Mouse (Mus musculus) hindbrain, embryonic 10.5 days (tissue): ENCODE measurements around the gene Gm5862. TPM values are rescaled to one million over a fixed set of nuclear protein-coding genes. Genes with fewer than 3 reads are reported as not detected.
"Not testable (repeated sequence)": the region's sequence is repeated elsewhere in the genome, so short reads cannot be mapped to it uniquely, and the experiment has no call there.

ENCODE experiments used
- DNase-seq: peaks from one replicate; pipeline ENCODE4 v3.0.0-alpha.2; 2017; ENCODE audit warnings: low spot score
- H3K27ac ChIP-seq: fragments of 300-500 bp; sonication (generic); 2 replicates; pipeline ENCODE4 v1.5.1; 2016; ENCODE audit warnings: mild to moderate bottlenecking, moderate library complexity
- H3K27me3 ChIP-seq: fragments of 300-500 bp; sonication (generic); 2 replicates; pipeline ENCODE4 v1.6.1; 2016; ENCODE audit warnings: mild to moderate bottlenecking; ENCODE audit not compliant: poor library complexity, insufficient read depth, severe bottlenecking
- H3K36me3 ChIP-seq: fragments of 300-500 bp; sonication (generic); 2 replicates; pipeline ENCODE4 v1.6.1; 2016; ENCODE audit warnings: mild to moderate bottlenecking, moderate library complexity
- H3K4me1 ChIP-seq: fragments of 300-500 bp; sonication (generic); replicated peaks from 2 replicates; pipeline ENCODE4 v1.6.1; 2016; ENCODE audit warnings: mild to moderate bottlenecking
- H3K4me3 ChIP-seq: fragments of 300-500 bp; sonication (generic); 2 replicates; pipeline ENCODE4 v1.5.1; 2016; ENCODE audit warnings: mild to moderate bottlenecking, moderate library complexity
- H3K9me3 ChIP-seq: fragments of 300-500 bp; sonication (generic); 2 replicates; pipeline ENCODE4 v1.6.1; 2016; ENCODE audit warnings: mild to moderate bottlenecking, moderate library complexity
- WGBS: fragments of 180-500 bp; shearing (Covaris S2); methylation state at CpG from one replicate; pipeline ENCODE4 v1.1.7; 2016; 5-methylcytosine and 5-hydroxymethylcytosine counted together
- polyA plus RNA-seq: library from polyadenylated mRNA; unstranded; fragments of >200 nt; fragmentation: Nextera tagmentation; extraction: Ambion mirVana; gene quantifications from 2 replicates; pipeline ENCODE4 v1.2.1, GENCODE M21; 2016

Gene Gm5862
- not detected in 2 replicates for polyA plus RNA-seq

DNA sequence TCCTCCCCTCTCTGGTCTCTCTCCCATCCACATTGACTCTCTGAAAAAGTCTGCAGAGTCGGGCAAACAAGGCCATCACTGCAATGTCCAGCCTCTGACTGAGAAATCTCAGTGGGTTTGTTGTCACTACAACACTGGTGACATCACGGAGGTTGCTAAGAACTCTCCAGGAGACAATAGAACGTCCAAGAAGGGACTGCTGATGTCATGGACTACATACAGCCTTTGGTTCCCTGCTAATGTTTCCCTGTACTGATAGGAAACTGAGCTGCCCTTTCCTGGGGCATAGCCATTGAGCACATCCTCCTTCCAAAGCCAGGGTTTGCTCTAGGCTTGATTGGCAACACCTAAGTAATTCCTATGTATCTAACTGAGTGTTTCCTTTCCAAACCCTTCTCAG lies at the start of gene Gm5862:
Gene Gm5862, minus strand, starts transcription at position 101 of the 400 bp plus-strand sequence.
- not testable (repeated sequence) for DNase-seq, H3K36me3 ChIP-seq, H3K27me3 ChIP-seq, H3K4me1 ChIP-seq, H3K27ac ChIP-seq, H3K9me3 ChIP-seq, H3K4me3 ChIP-seq
- WGBS: no CpG with 5 or more reads among the region's 3 CpGs

DNA sequence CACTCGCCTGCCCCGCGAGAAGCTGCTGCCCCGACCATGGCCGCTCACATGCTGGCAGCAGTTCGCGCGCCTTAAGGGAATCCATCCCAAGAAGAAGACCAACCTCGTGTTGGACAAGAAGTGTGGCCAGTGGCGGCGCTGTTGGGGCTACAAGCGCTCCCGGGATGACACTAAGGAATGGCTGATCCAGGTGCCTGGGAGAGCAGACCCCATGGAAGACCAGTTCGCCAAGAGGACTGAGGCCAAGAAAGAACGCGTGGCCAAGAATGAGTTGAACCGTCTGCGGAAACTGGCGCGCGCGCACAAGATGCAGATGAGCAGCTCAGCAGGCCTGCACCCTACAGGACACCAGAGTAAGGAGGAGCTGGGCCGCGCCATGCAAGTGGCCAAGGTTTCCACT lies 48.0 kb upstream of the Gm5862 start:
- Histone ChIP-seq H3K36me3 (no peaks in the 10 kb centered on the region), H3K27ac (no peak overlapping the region), H3K9me3 (peaks cover 9% of the 10 kb centered on the region; the same call in 1 of the 2 replicates), H3K4me3 (no peak overlapping the region), H3K27me3 (no peaks in the 10 kb centered on the region), H3K4me1 (no peaks in the 10 kb centered on the region)
- WGBS: 85% methylated on average over 24 of the region's 24 CpGs
- DNase-seq: no peak

DNA sequence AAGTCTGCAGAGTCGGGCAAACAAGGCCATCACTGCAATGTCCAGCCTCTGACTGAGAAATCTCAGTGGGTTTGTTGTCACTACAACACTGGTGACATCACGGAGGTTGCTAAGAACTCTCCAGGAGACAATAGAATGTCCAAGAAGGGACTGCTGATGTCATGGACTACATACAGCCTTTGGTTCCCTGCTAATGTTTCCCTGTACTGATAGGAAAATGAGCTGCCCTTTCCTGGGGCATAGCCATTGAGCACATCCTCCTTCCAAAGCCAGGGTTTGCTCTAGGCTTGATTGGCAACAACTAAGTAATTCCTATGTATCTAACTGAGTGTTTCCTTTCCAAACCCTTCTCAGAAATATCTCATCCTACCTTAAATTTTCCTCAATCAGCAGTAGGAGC lies 35.8 kb upstream of the Gm5862 start, which contains the start of gene Gm7347:
Gene Gm7347, minus strand, starts transcription at position 101 of the 400 bp plus-strand sequence.
- WGBS: no CpG with 5 or more reads among the region's 2 CpGs
- not testable (repeated sequence) for H3K27ac ChIP-seq, DNase-seq, H3K4me3 ChIP-seq, H3K9me3 ChIP-seq, H3K36me3 ChIP-seq, H3K4me1 ChIP-seq, H3K27me3 ChIP-seq

DNA sequence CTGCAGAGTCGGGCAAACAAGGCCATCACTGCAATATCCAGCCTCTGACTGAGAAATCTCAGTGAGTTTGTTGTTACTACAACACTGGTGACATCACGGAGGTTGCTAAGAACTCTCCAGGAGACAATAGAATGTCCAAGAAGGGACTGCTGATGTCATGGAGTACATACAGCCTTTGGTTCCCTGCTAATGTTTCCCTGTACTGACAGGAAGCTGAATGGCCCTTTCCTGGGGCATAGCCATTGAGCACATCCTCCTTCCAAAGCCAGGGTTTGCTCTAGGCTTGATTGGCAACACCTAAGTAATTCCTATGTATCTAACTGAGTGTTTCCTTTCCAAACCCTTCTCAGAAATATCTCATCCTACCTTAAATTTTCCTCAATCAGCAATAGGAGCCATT lies 16.7 kb upstream of the Gm5862 start, which contains the start of gene Speer4a:
Gene Speer4a, minus strand, starts transcription at position 101 of the 400 bp plus-strand sequence.
- not testable (repeated sequence) for H3K4me3 ChIP-seq, H3K9me3 ChIP-seq, H3K36me3 ChIP-seq, H3K27me3 ChIP-seq, H3K4me1 ChIP-seq, DNase-seq, H3K27ac ChIP-seq
- 81% methylated on average over 2 of the region's 2 CpGs for WGBS

DNA sequence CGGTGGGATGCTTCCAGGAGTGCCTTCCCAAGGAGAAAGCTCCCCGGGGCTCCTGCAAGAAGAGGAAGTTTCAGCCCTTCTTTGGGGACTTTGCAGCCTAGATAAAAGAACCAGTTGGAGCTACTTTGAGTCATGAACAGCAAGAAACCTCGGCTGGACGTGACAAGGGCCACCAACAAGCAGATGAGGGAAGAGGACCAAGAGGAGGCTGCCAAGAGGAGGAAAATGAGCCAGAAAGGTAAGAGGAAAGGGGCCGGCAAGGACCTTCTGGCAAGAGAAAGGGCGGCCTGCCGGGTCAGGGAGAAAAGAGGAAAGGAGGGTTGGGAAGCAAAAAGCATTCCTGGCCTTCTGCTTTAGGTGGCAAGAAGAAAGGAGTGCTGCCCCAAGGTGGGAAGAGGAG lies 15.0 kb downstream of the Gm5862 start:
- H3K9me3 ChIP-seq, DNase-seq, H3K4me1 ChIP-seq, H3K27ac ChIP-seq, H3K36me3 ChIP-seq: not testable (repeated sequence)
- Histone ChIP-seq H3K4me3 (peak overlapping the region; percentile 44; the same call in 1 of the 2 replicates), H3K27me3 (peaks cover 11% of the 10 kb centered on the region)
- 61% methylated on average over 7 of the region's 7 CpGs for WGBS

DNA sequence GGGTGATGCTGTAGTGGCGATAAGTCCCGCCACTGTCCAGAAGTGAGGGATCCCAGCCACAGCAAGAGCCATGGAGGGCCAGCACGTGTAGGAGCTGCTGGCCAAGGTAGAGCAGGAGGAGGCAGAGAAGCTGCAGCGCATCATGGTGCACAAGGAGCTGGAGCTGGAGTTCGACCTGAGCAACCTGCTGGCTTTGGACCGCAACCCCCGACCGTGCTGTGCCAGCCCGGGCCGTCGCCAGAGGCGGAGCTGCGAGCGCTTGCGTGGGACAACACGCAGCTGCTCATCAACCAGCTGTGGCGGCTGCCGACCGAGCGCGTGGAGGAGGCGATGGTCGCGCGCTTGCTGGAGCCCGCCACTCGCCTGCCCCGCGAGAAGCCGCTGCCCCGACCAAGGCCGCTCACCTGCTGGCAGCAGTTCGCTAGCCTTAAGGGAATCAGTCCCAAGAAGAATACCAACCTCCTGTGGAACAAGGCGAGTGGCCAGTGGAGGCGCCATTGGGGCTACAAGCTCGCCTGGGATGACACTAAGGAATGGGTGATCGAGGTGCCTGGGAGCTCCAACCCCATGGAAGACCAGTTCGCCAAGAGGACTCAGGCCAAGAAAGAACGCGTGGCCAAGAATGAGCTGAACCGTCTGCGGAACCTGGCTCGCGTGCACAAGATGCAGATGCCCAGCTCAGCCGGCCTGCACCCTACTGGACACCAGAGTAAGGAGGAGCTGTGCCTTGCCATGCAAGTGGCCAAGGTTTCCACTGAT lies 15.6 kb downstream of the Gm5862 start:
- Histone ChIP-seq H3K4me3 (peak overlapping the region; percentile 44), H3K27me3 (peaks cover 11% of the 10 kb centered on the region)
- H3K36me3 ChIP-seq, H3K9me3 ChIP-seq, H3K4me1 ChIP-seq, H3K27ac ChIP-seq: not testable (repeated sequence)
- WGBS: 20% methylated on average over 45 of the region's 45 CpGs
- peak; percentile 67 for DNase-seq

DNA sequence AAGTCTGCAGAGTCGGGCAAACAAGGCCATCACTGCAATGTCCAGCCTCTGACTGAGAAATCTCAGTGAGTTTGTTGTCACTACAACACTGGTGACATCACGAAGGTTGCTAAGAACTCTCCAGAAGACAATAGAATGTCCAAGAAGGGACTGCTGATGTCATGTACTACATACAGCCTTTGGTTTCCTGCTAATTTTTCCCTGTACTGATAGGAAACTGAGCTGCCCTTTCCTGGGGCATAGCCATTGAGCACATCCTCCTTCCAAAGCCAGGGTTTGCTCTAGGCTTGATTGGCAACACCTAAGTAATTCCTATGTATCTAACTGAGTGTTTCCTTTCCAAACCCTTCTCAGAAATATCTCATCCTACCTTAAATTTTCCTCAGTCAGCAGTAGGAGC lies 18.0 kb downstream of the Gm5862 start, which contains the start of gene Gm1979:
Gene Gm1979, minus strand, starts transcription at position 101 of the 400 bp plus-strand sequence.
- peaks cover 11% of the 10 kb centered on the region for H3K27me3 ChIP-seq
- 95% methylated on average over 1 of the region's 2 CpGs for WGBS
- DNase-seq: not testable (repeated sequence)

DNA sequence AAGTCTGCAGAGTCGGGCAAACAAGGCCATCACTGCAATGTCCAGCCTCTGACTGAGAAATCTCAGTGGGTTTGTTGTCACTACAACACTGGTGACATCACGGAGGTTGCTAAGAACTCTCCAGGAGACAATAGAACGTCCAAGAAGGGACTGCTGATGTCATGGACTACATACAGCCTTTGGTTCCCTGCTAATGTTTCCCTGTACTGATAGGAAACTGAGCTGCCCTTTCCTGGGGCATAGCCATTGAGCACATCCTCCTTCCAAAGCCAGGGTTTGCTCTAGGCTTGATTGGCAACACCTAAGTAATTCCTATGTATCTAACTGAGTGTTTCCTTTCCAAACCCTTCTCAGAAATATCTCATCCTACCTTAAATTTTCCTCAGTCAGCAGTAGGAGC lies 34.2 kb downstream of the Gm5862 start, which contains the start of gene Gm21698:
Gene Gm21698, minus strand, starts transcription at position 101 of the 400 bp plus-strand sequence.
- WGBS: no CpG with 5 or more reads among the region's 3 CpGs
- H3K36me3 ChIP-seq, H3K4me3 ChIP-seq, H3K9me3 ChIP-seq, H3K4me1 ChIP-seq, H3K27me3 ChIP-seq, H3K27ac ChIP-seq, DNase-seq: not testable (repeated sequence)

More for the DNA sequence above, 18.0 kb downstream of the Gm5862 start, which contains the start of gene Gm1979:
- not testable (repeated sequence) for H3K4me3 ChIP-seq, H3K4me1 ChIP-seq, H3K9me3 ChIP-seq, H3K36me3 ChIP-seq, H3K27ac ChIP-seq

DNA sequence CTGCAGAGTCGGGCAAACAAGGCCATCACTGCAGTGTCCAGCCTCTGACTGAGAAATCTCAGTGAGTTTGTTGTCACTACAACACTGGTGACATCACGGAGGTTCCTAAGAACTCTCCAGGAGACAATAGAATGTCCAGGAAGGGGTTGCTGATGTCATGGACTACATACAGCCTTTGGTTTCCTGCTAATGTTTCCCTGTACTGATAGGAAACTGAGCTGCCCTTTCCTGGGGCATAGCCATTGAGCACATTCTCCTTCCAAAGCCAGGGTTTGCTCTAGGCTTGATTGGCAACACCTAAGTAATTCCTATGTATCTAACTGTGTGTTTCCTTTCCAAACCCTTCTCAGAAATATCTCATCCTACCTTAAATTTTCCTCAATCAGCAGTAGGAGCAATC lies 50.2 kb downstream of the Gm5862 start, which contains the start of gene Gm21680:
Gene Gm21680, minus strand, starts transcription at position 101 of the 400 bp plus-strand sequence.
- H3K9me3 ChIP-seq, H3K4me1 ChIP-seq, H3K27ac ChIP-seq, DNase-seq, H3K4me3 ChIP-seq, H3K36me3 ChIP-seq, H3K27me3 ChIP-seq: not testable (repeated sequence)
- no CpG with 5 or more reads among the region's 2 CpGs for WGBS

Other genes with a start within 250 kb of the Gm5862 start
- 0.10 TPM in 1 of 2 replicates, not detected in the other for gene Gm21663, start 80.5 kb downstream of the Gm5862 start, polyA plus RNA-seq
- not detected in 2 replicates for gene Gm21671, start 68.5 kb downstream of the Gm5862 start, polyA plus RNA-seq
- gene Gm21680, start 50.3 kb downstream of the Gm5862 start, polyA plus RNA-seq: not detected in 2 replicates
- 0.07 and 0.08 TPM in 2 replicates for gene Gm21698, start 34.3 kb downstream of the Gm5862 start, polyA plus RNA-seq
- not detected in 2 replicates for gene Gm1979, start 18.1 kb downstream of the Gm5862 start, polyA plus RNA-seq
- gene Speer4a, start 16.6 kb upstream of the Gm5862 start, polyA plus RNA-seq: 0.16 TPM in 1 of 2 replicates, not detected in the other
- not detected in 2 replicates for gene Gm7347, start 35.7 kb upstream of the Gm5862 start, polyA plus RNA-seq
- gene Gm10471, start 66.4 kb upstream of the Gm5862 start, polyA plus RNA-seq: not detected in 2 replicates
- gene 5031410I06Rik, start 82.4 kb upstream of the Gm5862 start, polyA plus RNA-seq: 0.07 and 0.09 TPM in 2 replicates
- gene Gm10220, start 98.5 kb upstream of the Gm5862 start, polyA plus RNA-seq: not detected in 2 replicates
- gene Gm7361, start 234.8 kb upstream of the Gm5862 start, polyA plus RNA-seq: not detected in 2 replicates